Mouse (Mus musculus): ENCODE results near the gene Oprm1. TPM values are rescaled to one million over a fixed set of nuclear protein-coding genes. Genes with fewer than 3 reads are reported as not detected.
A peak's percentile ranks its signal among the peaks of the same experiment; 100 is the strongest.
"Not testable (repeated sequence)": the region's sequence is repeated elsewhere in the genome, so short reads cannot be mapped to it uniquely, and the experiment has no call there.

The Oprm1 gene
- polyA plus RNA-seq, 1 experiment from 2014 or later = not detected

GRCm38 (mm10) chr10:6968334-6968733 lies 210.0 kb downstream of the Oprm1 start:
- DNase-seq (ENCODE audit: low spot score) = no peak

DNA sequence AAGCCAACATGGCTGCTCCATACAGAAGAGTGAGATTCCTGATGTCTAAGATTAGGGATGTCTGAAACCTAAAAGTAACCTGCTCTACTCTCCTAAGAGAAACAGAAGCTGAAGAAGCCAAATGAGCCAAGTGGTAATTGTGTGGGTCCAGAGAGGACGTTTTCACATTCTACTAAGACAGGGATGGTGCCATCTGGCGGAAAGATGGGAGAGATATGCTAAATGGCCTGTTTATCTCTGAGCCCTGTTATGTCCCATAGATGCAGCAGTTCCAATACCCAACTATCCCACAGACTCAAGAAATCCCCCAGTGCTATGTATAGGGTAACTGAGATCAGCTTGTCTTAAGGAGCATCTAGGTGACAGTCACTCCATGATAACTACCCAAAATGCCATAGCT lies 219.5 kb downstream of the Oprm1 start:
- DNase-seq (ENCODE audit: low spot score) = no peak

GRCm38 (mm10) chr10:6978733-6979132 lies 220.4 kb downstream of the Oprm1 start:
- no peak for DNase-seq (ENCODE audit: low spot score)

- DNase-seq (ENCODE audit: low spot score) = no peak
Measured at GRCm38 (mm10) chr10:6979216-6979615, 220.9 kb downstream of the Oprm1 start.

DNA sequence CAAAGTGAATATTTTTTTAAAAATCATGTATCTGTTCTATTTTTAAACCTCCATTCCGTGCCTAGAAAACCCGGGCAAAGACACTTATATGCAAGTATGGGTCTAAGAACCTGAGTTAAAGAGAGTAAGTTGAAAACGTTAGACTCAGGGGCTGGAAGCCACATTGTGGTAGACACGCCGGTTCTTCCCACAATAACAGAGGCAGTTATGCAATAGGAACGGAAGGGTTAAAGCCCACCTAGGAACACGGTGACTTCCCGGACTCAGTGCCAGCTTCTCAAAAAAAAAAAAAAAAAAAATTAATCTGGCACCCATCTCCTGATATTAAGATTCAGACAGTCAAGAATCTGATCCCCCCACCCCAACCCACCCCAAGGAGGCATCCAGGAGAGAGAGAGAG lies 221.5 kb downstream of the Oprm1 start:
- DNase-seq (ENCODE audit: low spot score) = no peak

GRCm38 (mm10) chr10:6980236-6980635 lies 221.9 kb downstream of the Oprm1 start:
- peak; percentile 57 for DNase-seq (ENCODE audit: low spot score)

- peak; percentile 79 for DNase-seq (ENCODE audit: low spot score)
Measured at GRCm38 (mm10) chr10:6982751-6983151, 224.4 kb downstream of the Oprm1 start.

DNA sequence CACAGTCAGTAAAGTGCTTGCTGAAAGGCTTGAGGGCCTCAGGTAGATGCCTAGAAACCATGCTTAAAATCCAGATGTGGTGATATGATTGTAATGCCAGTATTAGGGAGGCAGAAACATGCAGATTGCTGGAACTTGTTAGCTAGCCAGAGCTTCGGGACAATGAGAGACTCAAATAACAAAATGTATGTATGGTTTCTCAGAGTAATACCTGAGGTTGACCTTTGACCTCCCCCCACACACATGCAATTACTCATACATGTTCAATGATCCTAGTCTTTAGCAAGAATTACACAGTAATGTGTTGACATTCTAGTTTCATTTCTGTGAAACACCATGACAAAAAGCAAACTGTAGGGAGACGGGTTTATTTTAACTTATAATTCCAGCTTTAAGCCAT lies 225.1 kb downstream of the Oprm1 start:
- no peak for DNase-seq (ENCODE audit: low spot score)

- DNase-seq (ENCODE audit: low spot score) = peak; percentile 50
Measured at GRCm38 (mm10) chr10:6986246-6986645, 227.9 kb downstream of the Oprm1 start.

- no peak for DNase-seq (ENCODE audit: low spot score)
Measured at GRCm38 (mm10) chr10:6987399-6988098, 229.2 kb downstream of the Oprm1 start.

DNA sequence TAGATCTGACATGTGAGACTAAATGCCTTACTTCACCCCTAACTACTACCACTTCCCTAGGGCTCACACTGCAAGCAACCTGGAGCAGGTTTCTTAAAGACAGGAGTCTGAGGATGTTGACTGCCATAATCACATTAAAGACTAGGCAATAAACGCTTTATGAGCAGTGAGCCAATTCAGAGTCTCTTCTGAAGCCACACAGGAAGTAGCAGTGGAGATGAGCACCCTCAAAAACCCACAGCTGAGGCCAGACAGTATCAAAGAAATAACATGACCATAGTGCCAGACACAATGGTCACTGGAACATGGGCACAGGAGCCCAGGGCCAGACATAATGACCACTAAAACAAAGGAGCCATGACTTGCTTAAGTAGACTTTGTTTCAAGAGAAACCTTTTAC lies 230.2 kb downstream of the Oprm1 start:
- peak; percentile 46 for DNase-seq (ENCODE audit: low spot score)

DNA sequence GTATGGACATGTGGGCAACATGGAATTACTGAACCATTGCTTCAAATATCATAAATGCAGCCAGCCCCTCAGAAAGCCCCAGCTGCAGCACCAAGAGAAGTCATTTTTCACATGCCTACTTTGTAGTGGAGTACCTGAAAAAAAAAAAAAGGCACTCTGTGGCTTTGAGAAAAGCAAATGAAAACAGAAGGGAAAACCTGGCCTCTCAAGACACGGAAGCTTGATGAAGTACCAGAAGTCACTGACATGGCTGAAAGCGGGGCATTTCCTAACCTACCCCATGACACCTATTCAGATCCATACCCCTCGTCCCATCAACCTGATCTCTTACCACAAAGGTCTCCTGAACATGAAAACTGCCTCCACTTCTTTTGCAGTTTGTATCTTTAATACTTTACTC lies 238.6 kb downstream of the Oprm1 start:
- DNase-seq (ENCODE audit: low spot score) = peak; percentile 63

DNA sequence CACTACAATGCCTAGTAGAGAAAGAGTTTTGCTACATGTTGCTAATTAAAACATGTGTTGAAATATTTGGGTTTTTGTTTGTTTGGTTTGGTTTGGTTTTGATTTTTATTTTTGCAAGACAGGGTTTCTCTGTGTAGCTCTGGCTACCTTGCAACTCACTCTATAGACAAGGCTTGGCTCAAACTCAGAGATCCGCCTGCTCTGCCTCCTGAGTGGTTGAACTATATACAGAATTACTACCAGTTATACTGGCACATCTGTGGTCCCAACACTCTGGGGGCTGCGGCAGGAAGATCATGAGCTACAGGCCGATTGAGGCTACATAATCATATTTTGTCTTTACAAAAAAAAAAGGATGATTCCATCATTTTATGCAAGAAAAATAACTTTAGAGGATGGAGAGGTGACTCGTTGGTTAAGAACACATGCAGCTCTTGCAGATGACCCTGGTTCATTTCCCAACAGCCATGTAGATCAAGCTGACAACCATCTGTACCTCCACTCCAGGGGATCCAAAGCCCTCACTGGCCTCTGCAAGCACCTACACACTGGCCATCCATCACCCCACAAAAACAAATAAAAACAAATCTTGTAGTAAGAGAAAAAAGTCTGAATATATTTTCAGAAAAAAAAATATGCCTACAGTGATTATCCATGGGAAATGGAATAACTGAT lies 240.4 kb downstream of the Oprm1 start:
- no peak for DNase-seq (ENCODE audit: low spot score)

DNA sequence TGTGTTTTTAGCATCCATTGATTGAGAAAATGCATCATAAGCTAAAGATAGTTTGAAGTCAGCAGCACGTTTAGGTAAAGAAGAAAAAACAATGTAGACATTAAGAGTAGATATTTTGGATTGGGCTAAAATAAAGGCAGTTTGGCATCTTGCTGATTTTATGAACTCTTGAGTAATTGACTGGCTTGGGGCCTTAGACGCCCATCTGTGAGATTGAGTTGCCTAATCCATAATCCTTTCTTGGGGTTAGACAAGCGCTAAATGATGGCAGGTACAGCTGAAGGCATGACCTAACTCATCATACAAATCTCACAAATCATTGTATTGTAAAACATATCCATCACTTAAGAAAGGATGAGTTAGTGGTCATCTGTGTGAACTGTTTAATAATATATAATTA lies 241.0 kb downstream of the Oprm1 start:
- no peak for DNase-seq (ENCODE audit: low spot score)

- DNase-seq (ENCODE audit: low spot score) = not testable (repeated sequence)
Measured at GRCm38 (mm10) chr10:7003898-7004297, 245.6 kb downstream of the Oprm1 start.

- peak; percentile 64 for DNase-seq (ENCODE audit: low spot score)
Measured at GRCm38 (mm10) chr10:7004980-7005538, 246.8 kb downstream of the Oprm1 start.

- no peak for DNase-seq (ENCODE audit: low spot score)
Measured at GRCm38 (mm10) chr10:7010543-7010942, 252.2 kb downstream of the Oprm1 start.

GRCm38 (mm10) chr10:7015199-7015598 lies 256.9 kb downstream of the Oprm1 start:
- DNase-seq (ENCODE audit: low spot score) = no peak

- no peak for DNase-seq (ENCODE audit: low spot score)
Measured at GRCm38 (mm10) chr10:7019781-7020386, 261.6 kb downstream of the Oprm1 start.

- DNase-seq (ENCODE audit: low spot score) = no peak
Measured at GRCm38 (mm10) chr10:7020551-7020950, 262.2 kb downstream of the Oprm1 start.

GRCm38 (mm10) chr10:7025028-7025427 lies 266.7 kb downstream of the Oprm1 start:
- no peak for DNase-seq (ENCODE audit: low spot score)

- no peak for DNase-seq (ENCODE audit: low spot score)
Measured at GRCm38 (mm10) chr10:7033459-7033858, 275.2 kb downstream of the Oprm1 start.

All from thymus, postnatal 0 days (tissue).